Mouse (Mus musculus) lung, postnatal 0 days (tissue): ENCODE data around the gene Rbsn.

Source experiments
- CTCF ChIP-seq: IDR thresholded peaks from 2 replicates; pipeline ENCODE4 v1.5.1; 2016; ENCODE audit warnings: antibody characterized with exemption, mild to moderate bottlenecking
- EP300 ChIP-seq: IDR thresholded peaks from 2 replicates; pipeline ENCODE4 v1.6.1; 2016; ENCODE audit warnings: antibody characterized with exemption, mild to moderate bottlenecking, control low read depth

GRCm38 (mm10) chr6:92261162-92261843 is 46.6 kb upstream of the Rbsn start:
- TF ChIP-seq CTCF (no peak), EP300 (no peak)
